Mouse (Mus musculus) forebrain, embryonic 12.5 days (tissue): ENCODE measurements around the gene Cfap99. TPM values are rescaled to one million over a fixed set of nuclear protein-coding genes. Genes with fewer than 3 reads are reported as not detected.

Experiments used
- ATAC-seq: fragments of 200-750 bp; cut with Nextera tagmentation; 2 replicates; pipeline ENCODE4 v1.8.0; 2017; ENCODE audit warnings: moderate TSS enrichment; ENCODE audit not compliant: low FRiP score
- H3K27ac ChIP-seq: fragments of 300-500 bp; sonication (generic); 2 replicates; pipeline ENCODE4 v1.5.1; 2016; ENCODE audit warnings: mild to moderate bottlenecking
- H3K27me3 ChIP-seq: fragments of 300-500 bp; sonication (generic); 2 replicates; pipeline ENCODE4 v1.6.1; 2016; ENCODE audit warnings: mild to moderate bottlenecking
- H3K36me3 ChIP-seq: fragments of 300-500 bp; sonication (generic); replicated peaks from 2 replicates; pipeline ENCODE4 v1.6.1; 2016; ENCODE audit warnings: mild to moderate bottlenecking
- H3K4me1 ChIP-seq: fragments of 300-500 bp; sonication (generic); 2 replicates; pipeline ENCODE4 v1.6.1; 2016
- H3K4me2 ChIP-seq: fragments of 300-500 bp; sonication (generic); 2 replicates; pipeline ENCODE4 v1.6.1; 2016; ENCODE audit warnings: mild to moderate bottlenecking, moderate library complexity
- H3K4me3 ChIP-seq: fragments of 300-500 bp; sonication (generic); replicated peaks from 2 replicates; pipeline ENCODE4 v1.5.1; 2016; ENCODE audit warnings: mild to moderate bottlenecking
- H3K9ac ChIP-seq: fragments of 300-500 bp; sonication (generic); 2 replicates; pipeline ENCODE4 v1.6.1; 2016; ENCODE audit warnings: mild to moderate bottlenecking
- H3K9me3 ChIP-seq: fragments of 300-500 bp; sonication (generic); 2 replicates; pipeline ENCODE4 v1.6.1; 2016
- WGBS: fragments of 180-500 bp; shearing (Covaris S2); methylation state at CpG from one replicate; pipeline ENCODE4 v1.1.7; 2016; 5-methylcytosine and 5-hydroxymethylcytosine counted together
- polyA plus RNA-seq: library from polyadenylated mRNA; unstranded; fragments of >200 nt; fragmentation: Nextera tagmentation; extraction: Ambion mirVana; gene quantifications from 2 replicates; pipeline ENCODE4 v1.2.1, GENCODE M21; 2016

Gene Cfap99
- not detected in 2 replicates for polyA plus RNA-seq

- Histone ChIP-seq H3K4me1 (peaks cover 23% of the 10 kb centered on the region), H3K27me3 (peaks cover 72% of the 10 kb centered on the region), H3K9ac (peak within 1 kb of the TSS; percentile 71), H3K27ac (no peak within 1 kb of the TSS), H3K36me3 (no peaks in the 10 kb centered on the region), H3K4me3 (peak within 1 kb of the TSS; percentile 75), H3K9me3 (no peaks in the 10 kb centered on the region), H3K4me2 (peak within 1 kb of the TSS; percentile 97)
- ATAC-seq, result peak; percentile 99
- under 1% methylated on average over 77 of the region's 83 CpGs for WGBS
Measured at GRCm38 (mm10) chr5:34288154-34288716, at the start of gene Cfap99, which contains the start of gene Zfyve28. TSS of gene Cfap99 (plus strand) at chr5:34288600. TSS of gene Zfyve28 (minus strand) at chr5:34288449.

- Histone ChIP-seq H3K4me1 (peaks cover 6% of the 10 kb centered on the region; the same call in 1 of the 2 replicates), H3K4me2 (no peak overlapping the region), H3K27me3 (no peaks in the 10 kb centered on the region), H3K9ac (no peak overlapping the region), H3K9me3 (no peaks in the 10 kb centered on the region), H3K4me3 (no peak overlapping the region), H3K36me3 (no peaks in the 10 kb centered on the region), H3K27ac (no peak overlapping the region)
- peak; percentile 33; the same call in 1 of the 2 replicates for ATAC-seq
- WGBS, result 54% methylated on average over 15 of the region's 15 CpGs
Measured at GRCm38 (mm10) chr5:34242224-34242963, 46.0 kb upstream of the Cfap99 start.

- peaks cover 6% of the 10 kb centered on the region; the same call in 1 of the 2 replicates for H3K4me1 ChIP-seq
- no peak for ATAC-seq
- 81% methylated on average over 5 of the region's 5 CpGs for WGBS
- H3K27ac ChIP-seq, result no peak overlapping the region
- H3K4me2 ChIP-seq, result no peak overlapping the region
- no peak overlapping the region for H3K9ac ChIP-seq
- H3K4me3 ChIP-seq, result no peak overlapping the region
- H3K36me3 ChIP-seq, result no peaks in the 10 kb centered on the region
- no peaks in the 10 kb centered on the region for H3K9me3 ChIP-seq
- no peaks in the 10 kb centered on the region for H3K27me3 ChIP-seq
Measured at GRCm38 (mm10) chr5:34243062-34243461, 45.3 kb upstream of the Cfap99 start.

- H3K36me3 ChIP-seq, result no peaks in the 10 kb centered on the region
- WGBS, result 93% methylated on average over 3 of the region's 3 CpGs
- no peak for ATAC-seq
- H3K27me3 ChIP-seq, result no peaks in the 10 kb centered on the region
- H3K4me2 ChIP-seq, result no peak overlapping the region
- H3K27ac ChIP-seq, result no peak overlapping the region
- peaks cover 23% of the 10 kb centered on the region for H3K4me1 ChIP-seq
- no peak overlapping the region for H3K4me3 ChIP-seq
- no peak overlapping the region for H3K9ac ChIP-seq
- H3K9me3 ChIP-seq, result no peaks in the 10 kb centered on the region
Measured at GRCm38 (mm10) chr5:34246443-34246842, 42.0 kb upstream of the Cfap99 start.

GRCm38 (mm10) chr5:34249132-34249531, 39.3 kb upstream of the Cfap99 start:
- Histone ChIP-seq H3K4me2 (no peak overlapping the region), H3K9ac (no peak overlapping the region), H3K36me3 (no peaks in the 10 kb centered on the region), H3K9me3 (no peaks in the 10 kb centered on the region), H3K27ac (no peak overlapping the region), H3K27me3 (no peaks in the 10 kb centered on the region), H3K4me1 (peaks cover 36% of the 10 kb centered on the region), H3K4me3 (no peak overlapping the region)
- no peak for ATAC-seq
- 84% methylated on average over 4 of the region's 4 CpGs for WGBS

- Histone ChIP-seq H3K9me3 (no peaks in the 10 kb centered on the region), H3K9ac (no peak overlapping the region), H3K27me3 (no peaks in the 10 kb centered on the region), H3K4me3 (no peak overlapping the region), H3K4me1 (peaks cover 36% of the 10 kb centered on the region), H3K27ac (no peak overlapping the region), H3K36me3 (no peaks in the 10 kb centered on the region), H3K4me2 (no peak overlapping the region)
- ATAC-seq, result no peak
- WGBS, result 67% methylated on average over 3 of the region's 3 CpGs
Measured at GRCm38 (mm10) chr5:34250090-34250489, 38.3 kb upstream of the Cfap99 start.

- no peaks in the 10 kb centered on the region for H3K9me3 ChIP-seq
- ATAC-seq, result peak; percentile 53; the same call in 1 of the 2 replicates
- H3K9ac ChIP-seq, result no peak overlapping the region
- H3K4me3 ChIP-seq, result no peak overlapping the region
- peak overlapping the region; percentile 81 for H3K27ac ChIP-seq
- H3K36me3 ChIP-seq, result no peaks in the 10 kb centered on the region
- WGBS, result 28% methylated on average over 4 of the region's 4 CpGs
- peaks cover 36% of the 10 kb centered on the region for H3K4me1 ChIP-seq
- no peak overlapping the region for H3K4me2 ChIP-seq
- no peaks in the 10 kb centered on the region for H3K27me3 ChIP-seq
Measured at GRCm38 (mm10) chr5:34251794-34252193, 36.6 kb upstream of the Cfap99 start.

- peak overlapping the region; percentile 2; the same call in 1 of the 2 replicates for H3K4me2 ChIP-seq
- H3K27me3 ChIP-seq, result no peaks in the 10 kb centered on the region
- WGBS, result 19% methylated on average over 4 of the region's 4 CpGs
- H3K9me3 ChIP-seq, result no peaks in the 10 kb centered on the region
- no peaks in the 10 kb centered on the region for H3K36me3 ChIP-seq
- H3K9ac ChIP-seq, result no peak overlapping the region; the same call in 1 of the 2 replicates
- peaks cover 36% of the 10 kb centered on the region for H3K4me1 ChIP-seq
- ATAC-seq, result peak; percentile 77
- H3K4me3 ChIP-seq, result no peak overlapping the region
- H3K27ac ChIP-seq, result peak overlapping the region; percentile 81
Measured at GRCm38 (mm10) chr5:34252307-34252966, 36.0 kb upstream of the Cfap99 start.

GRCm38 (mm10) chr5:34252967-34253519, 35.4 kb upstream of the Cfap99 start:
- H3K9ac ChIP-seq, result no peak overlapping the region; the same call in 1 of the 2 replicates
- H3K4me3 ChIP-seq, result no peak overlapping the region
- H3K9me3 ChIP-seq, result no peaks in the 10 kb centered on the region
- H3K4me2 ChIP-seq, result no peak overlapping the region
- H3K4me1 ChIP-seq, result peaks cover 36% of the 10 kb centered on the region
- WGBS, result 56% methylated on average over 4 of the region's 4 CpGs
- no peak for ATAC-seq
- H3K27ac ChIP-seq, result peak overlapping the region; percentile 81
- no peaks in the 10 kb centered on the region for H3K36me3 ChIP-seq
- H3K27me3 ChIP-seq, result no peaks in the 10 kb centered on the region

- H3K4me2 ChIP-seq, result no peak overlapping the region
- H3K9ac ChIP-seq, result no peak overlapping the region
- no peaks in the 10 kb centered on the region for H3K36me3 ChIP-seq
- H3K27ac ChIP-seq, result no peak overlapping the region
- H3K9me3 ChIP-seq, result no peaks in the 10 kb centered on the region
- 82% methylated on average over 8 of the region's 8 CpGs for WGBS
- peaks cover 36% of the 10 kb centered on the region for H3K4me1 ChIP-seq
- no peak overlapping the region for H3K4me3 ChIP-seq
- ATAC-seq, result no peak
- H3K27me3 ChIP-seq, result no peaks in the 10 kb centered on the region
Measured at GRCm38 (mm10) chr5:34254309-34254708, 34.1 kb upstream of the Cfap99 start.

GRCm38 (mm10) chr5:34255189-34255588, 33.2 kb upstream of the Cfap99 start:
- H3K27ac ChIP-seq, result no peak overlapping the region
- no peaks in the 10 kb centered on the region for H3K36me3 ChIP-seq
- H3K27me3 ChIP-seq, result no peaks in the 10 kb centered on the region
- H3K4me2 ChIP-seq, result no peak overlapping the region
- peaks cover 30% of the 10 kb centered on the region for H3K4me1 ChIP-seq
- no peak for ATAC-seq
- no peak overlapping the region for H3K9ac ChIP-seq
- no peaks in the 10 kb centered on the region for H3K9me3 ChIP-seq
- H3K4me3 ChIP-seq, result no peak overlapping the region
- 82% methylated on average over 3 of the region's 3 CpGs for WGBS

- Histone ChIP-seq H3K9ac (no peak overlapping the region), H3K4me1 (no peaks in the 10 kb centered on the region), H3K27me3 (no peaks in the 10 kb centered on the region), H3K4me3 (no peak overlapping the region), H3K27ac (no peak overlapping the region), H3K4me2 (no peak overlapping the region), H3K36me3 (no peaks in the 10 kb centered on the region), H3K9me3 (no peaks in the 10 kb centered on the region)
- no peak for ATAC-seq
- WGBS, result 63% methylated on average over 3 of the region's 3 CpGs
Measured at GRCm38 (mm10) chr5:34259172-34259816, 29.1 kb upstream of the Cfap99 start.
